8 mouse cellular contexts compared by ENCODE assay signal in genomic region chr4:62674031-62674995, GRCm38 (mm10).
DNase-seq lines count a peak whose midpoint lies in the region; ATAC-seq and TF ChIP-seq lines count a peak whose summit lies in the region.

No protein-coding gene starts in this region.

- peak overlapping the region; percentile 77 for H3K9ac ChIP-seq in forebrain, embryonic 13.5 days
- peak overlapping the region; percentile 42 for H3K9ac ChIP-seq in intestine, postnatal 0 days (ENCODE audit: low read depth, low read length)
- H3K9ac ChIP-seq in midbrain, embryonic 13.5 days (replicated peaks), result peak overlapping the region; percentile 87

- H3K4me3 ChIP-seq in bone marrow macrophage, adult 2 months (ENCODE audit: insufficient read depth, low read length), result peak overlapping the region; percentile 63
- peak overlapping the region; percentile 52 for H3K4me3 ChIP-seq in forebrain, embryonic 13.5 days
- peak overlapping the region; percentile 38 for H3K4me3 ChIP-seq in intestine, postnatal 0 days (ENCODE audit: low read depth, low read length)
- H3K4me3 ChIP-seq in midbrain, embryonic 13.5 days (replicated peaks), result peak overlapping the region; percentile 71

- WGBS in forebrain, embryonic 13.5 days, result 2% methylated on average over 30 of the region's 30 CpGs
- 14% methylated on average over 30 of the region's 30 CpGs for WGBS in intestine, postnatal 0 days
- 2% methylated on average over 30 of the region's 30 CpGs for WGBS in midbrain, embryonic 13.5 days

- 0 out of 2 replicates have a peak, but pooled peaks cover 8% of the 10 kb centered on the region for H3K36me3 ChIP-seq in forebrain, embryonic 13.5 days (ENCODE audit: poor library complexity, severe bottlenecking)
- H3K36me3 ChIP-seq in intestine, postnatal 0 days (ENCODE audit: control insufficient read depth, insufficient read depth), result peaks cover 19% of the 10 kb centered on the region; the same call in 1 of the 2 replicates
- H3K36me3 ChIP-seq in midbrain, embryonic 13.5 days, result peaks cover 3% of the 10 kb centered on the region; the same call in 1 of the 2 replicates

- TF ChIP-seq POLR2A in bone marrow macrophage, adult 2 months (IDR thresholded peaks at IDR 0.05; ENCODE audit: borderline replicate concordance, low read depth, low read length), result no peak

- no peaks in the 10 kb centered on the region for H3K9me3 ChIP-seq in forebrain, embryonic 13.5 days (replicated peaks)
- no peaks in the 10 kb centered on the region for H3K9me3 ChIP-seq in intestine, postnatal 0 days (ENCODE audit: control insufficient read depth)
- no peaks in the 10 kb centered on the region for H3K9me3 ChIP-seq in midbrain, embryonic 13.5 days

- intact Hi-C loops in gastrocnemius, postnatal 36 days (cut with DNase I), result no loop called here

- peak; percentile 52 for ATAC-seq in forebrain, embryonic 13.5 days
- ATAC-seq in intestine, postnatal 0 days, result peak; percentile 14; the same call in 1 of the 2 replicates
- peak; percentile 57 for ATAC-seq in midbrain, embryonic 13.5 days
- ATAC-seq in activated CD4-positive, CD25-positive, alpha-beta regulatory T cell, adult 4 months, result no peak

- no peaks in the 10 kb centered on the region for H3K27me3 ChIP-seq in forebrain, embryonic 13.5 days
- no peaks in the 10 kb centered on the region for H3K27me3 ChIP-seq in intestine, postnatal 0 days (replicated peaks; ENCODE audit: control insufficient read depth, insufficient read depth, low read length)
- H3K27me3 ChIP-seq in midbrain, embryonic 13.5 days, result no peaks in the 10 kb centered on the region

- TF ChIP-seq CTCF in bone marrow macrophage, adult 2 months (IDR thresholded peaks at IDR 0.05; ENCODE audit: low read depth, low read length), result no peak
- TF ChIP-seq CTCF in intestine, postnatal 0 days (IDR thresholded peaks at IDR 0.05; ENCODE audit: low read depth), result no peak

- peaks cover 18% of the 10 kb centered on the region for H3K4me1 ChIP-seq in bone marrow macrophage, adult 2 months (ENCODE audit: control insufficient read depth, insufficient read depth, low read length)
- peaks cover 54% of the 10 kb centered on the region for H3K4me1 ChIP-seq in forebrain, embryonic 13.5 days
- H3K4me1 ChIP-seq in intestine, postnatal 0 days (replicated peaks; ENCODE audit: control insufficient read depth, insufficient read depth, low read length), result 0 out of 2 replicates have a peak, but pooled peaks cover 3% of the 10 kb centered on the region
- H3K4me1 ChIP-seq in midbrain, embryonic 13.5 days (replicated peaks), result peaks cover 57% of the 10 kb centered on the region

- DNase-seq in cerebellum, adult 11 months, result peak; percentile 57
- DNase-seq in cerebellum, postnatal 4 days (ENCODE audit: low spot score in 2 of 2), result no peak
- no peak for DNase-seq in gastrocnemius, postnatal 36 days

- H3K4me2 ChIP-seq in forebrain, embryonic 13.5 days, result peak overlapping the region; percentile 65
- peak overlapping the region; percentile 65 for H3K4me2 ChIP-seq in intestine, postnatal 0 days (replicated peaks; ENCODE audit: low read depth)
- peak overlapping the region; percentile 74 for H3K4me2 ChIP-seq in midbrain, embryonic 13.5 days (replicated peaks)

- no peak overlapping the region for H3K27ac ChIP-seq in bone marrow macrophage, adult 2 months (ENCODE audit: insufficient read depth, low read depth, low read length)
- peak overlapping the region; percentile 27 for H3K27ac ChIP-seq in forebrain, embryonic 13.5 days
- no peak overlapping the region; the same call in 1 of the 2 replicates for H3K27ac ChIP-seq in intestine, postnatal 0 days (ENCODE audit: low read depth, low read length)
- peak overlapping the region; percentile 80 for H3K27ac ChIP-seq in midbrain, embryonic 13.5 days

Comparison
In these comparisons a context has a peak if more than half of its experiments do, and no peak if none do; other contexts are left out.
1. H3K27ac ChIP-seq: peak in forebrain, embryonic 13.5 days (single experiment) and midbrain, embryonic 13.5 days (single experiment); none in bone marrow macrophage, adult 2 months (single experiment) and intestine, postnatal 0 days (single experiment).
2. Peak in every context shown above with its lines, with median percentiles within 50 percentile points of each other: H3K4me3 ChIP-seq, H3K4me2 ChIP-seq and H3K9ac ChIP-seq.